Mouse (Mus musculus) kidney, adult 18-20 months (tissue): ENCODE data around the gene Rack1.
"Not testable (repeated sequence)": the region's sequence is repeated elsewhere in the genome, so short reads cannot be mapped to it uniquely, and the experiment has no call there.

ENCODE experiments used
- DNase-seq: peaks from one replicate; pipeline ENCODE4 v3.0.0; 2021

The Rack1 gene

GRCm38 (mm10) chr11:48820308-48820674 is 20.2 kb downstream of the Rack1 start:
- DNase-seq, result no peak

- not testable (repeated sequence) for DNase-seq
Measured at GRCm38 (mm10) chr11:48821299-48821698, 21.2 kb downstream of the Rack1 start.

DNA sequence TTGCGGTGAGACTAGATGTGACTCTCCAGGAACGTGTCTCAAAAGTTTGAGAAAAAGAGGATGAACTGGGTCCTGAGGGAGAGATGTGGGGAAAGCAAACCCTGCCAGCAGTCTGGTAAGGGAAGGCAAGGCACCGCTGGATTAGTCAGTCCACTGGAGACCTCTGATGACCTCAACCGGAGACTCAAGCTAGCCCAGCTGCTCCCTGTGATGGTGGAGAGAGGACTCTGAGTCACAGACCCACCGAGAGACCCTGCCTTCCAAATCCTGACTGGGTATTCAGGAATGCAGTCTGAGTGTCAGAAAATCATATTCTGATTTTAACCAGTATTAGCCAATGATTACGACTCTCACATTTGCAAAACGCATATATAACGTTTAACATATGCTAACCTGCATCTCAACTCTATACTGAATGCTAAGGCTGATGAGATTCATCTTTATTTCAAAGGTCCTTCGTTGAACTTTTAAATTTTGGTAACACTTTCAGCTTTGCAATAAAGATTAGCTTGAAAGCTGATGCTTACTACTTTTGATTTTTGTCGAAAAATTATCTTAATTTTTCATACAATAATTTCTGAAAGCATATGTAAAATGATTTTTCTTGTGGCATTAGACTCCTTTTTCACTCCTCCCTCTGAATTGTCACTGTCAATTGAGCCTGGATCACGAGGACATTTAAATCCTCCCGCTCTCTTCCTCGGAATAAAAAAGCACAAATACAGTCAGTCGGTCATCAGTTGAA is 22.8 kb downstream of the Rack1 start:
- no peak for DNase-seq

GRCm38 (mm10) chr11:48823536-48823972 is 23.4 kb downstream of the Rack1 start:
- DNase-seq, result peak; percentile 70

GRCm38 (mm10) chr11:48824311-48824830 is 24.2 kb downstream of the Rack1 start:
- no peak for DNase-seq

DNA sequence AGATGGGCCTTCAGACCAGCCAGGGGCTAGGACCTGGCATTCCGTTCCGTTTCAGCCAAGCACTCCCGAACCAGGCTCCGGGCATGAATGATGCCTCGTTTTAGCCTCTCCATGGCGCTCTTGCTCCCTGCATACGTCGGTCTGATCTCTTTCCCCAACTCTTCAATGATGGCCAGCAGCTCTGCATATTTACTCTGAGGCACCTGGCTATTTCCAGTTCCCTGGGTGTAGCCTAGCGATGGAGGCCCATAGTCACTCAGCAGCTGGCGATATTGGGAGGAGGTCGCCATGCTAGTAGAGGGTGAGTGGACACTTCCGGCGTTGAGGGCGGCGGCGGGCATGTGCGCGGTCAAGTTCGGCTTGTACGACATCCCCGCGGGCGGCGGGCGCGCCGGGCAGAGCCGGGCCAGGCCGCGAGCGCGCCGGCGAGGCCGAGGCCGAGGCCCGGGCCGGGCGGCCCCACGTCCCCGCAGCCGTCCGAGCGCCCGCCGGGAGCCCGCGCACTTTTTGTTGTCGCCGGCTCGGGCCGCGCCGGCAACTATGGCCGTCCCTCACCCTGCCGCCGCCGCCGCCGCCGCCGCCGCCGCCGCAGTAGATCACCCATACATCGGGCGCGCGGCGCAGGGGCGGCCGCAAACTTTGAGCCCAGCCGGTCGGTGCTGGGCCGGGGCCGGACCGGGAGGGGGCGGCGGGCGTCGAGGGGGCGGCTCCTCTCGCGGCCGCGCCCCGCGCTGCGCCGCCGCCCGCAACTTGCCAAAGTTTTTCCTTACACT is 26.0 kb downstream of the Rack1 start, which contains the start of the genes Trim7 and Gm12184:
Gene Trim7, plus strand, starts transcription at position 162 of the 773 bp plus-strand sequence.
Gene Gm12184, minus strand, starts transcription at position 677 of the 773 bp plus-strand sequence.
- DNase-seq, result peak; percentile 64

DNA sequence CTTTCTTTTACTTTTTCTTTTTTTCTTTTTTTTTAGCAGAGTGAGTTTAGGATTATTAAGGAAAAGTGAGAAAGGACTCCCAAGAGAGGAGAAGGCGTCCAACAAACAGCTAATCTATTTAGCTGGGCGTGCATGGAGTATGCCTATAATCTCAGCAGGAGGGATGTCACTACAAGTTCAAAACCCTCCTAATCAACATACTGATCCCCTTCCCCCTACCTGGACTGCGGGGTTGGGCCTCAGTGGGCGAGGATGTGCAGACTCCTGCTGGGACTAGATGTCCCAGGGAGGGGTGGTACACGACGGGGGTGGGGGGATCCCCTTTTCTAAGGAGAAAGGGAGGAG is 26.6 kb downstream of the Rack1 start:
- DNase-seq, result no peak

DNA sequence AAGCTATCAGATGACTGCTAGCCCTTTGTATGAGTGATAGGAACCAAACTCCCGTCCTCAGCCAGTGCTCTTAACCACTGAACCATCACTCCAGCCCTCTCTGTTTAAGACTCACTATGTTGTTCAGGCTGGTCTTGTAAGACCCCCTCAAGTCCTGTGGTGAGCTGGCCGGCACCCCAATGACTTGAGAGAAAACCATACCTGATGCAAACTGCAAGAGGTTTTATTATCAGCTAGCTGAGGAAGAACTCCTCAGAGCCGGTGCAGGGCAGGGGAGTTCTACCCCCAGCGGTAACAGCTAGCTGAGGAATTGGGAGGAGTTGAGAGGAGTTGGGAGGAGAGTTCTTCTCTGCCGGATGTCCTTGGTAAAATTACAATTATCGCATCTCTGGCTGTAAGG is 27.8 kb downstream of the Rack1 start:
- no peak for DNase-seq

DNA sequence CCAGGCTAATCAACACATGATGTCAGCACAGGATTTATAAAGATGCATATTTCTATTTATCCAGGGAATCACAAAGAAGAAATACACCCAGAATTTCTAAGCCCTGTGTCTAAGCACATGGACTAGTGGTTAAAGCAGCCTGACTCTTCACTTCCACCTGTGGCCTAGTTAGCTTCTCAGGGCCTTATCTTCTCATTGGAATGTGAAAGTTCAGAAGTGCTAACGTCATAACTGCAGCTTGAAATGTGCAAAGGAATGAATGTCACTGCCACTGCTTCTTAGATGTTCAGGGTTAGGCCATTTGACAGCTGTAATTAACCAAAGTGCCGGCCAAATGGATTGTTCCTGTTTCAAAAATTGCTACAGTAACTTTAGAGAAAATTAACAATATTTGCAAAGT is 30.1 kb downstream of the Rack1 start:
- no peak for DNase-seq

- no peak for DNase-seq
Measured at GRCm38 (mm10) chr11:48831273-48831672, 31.1 kb downstream of the Rack1 start.

DNA sequence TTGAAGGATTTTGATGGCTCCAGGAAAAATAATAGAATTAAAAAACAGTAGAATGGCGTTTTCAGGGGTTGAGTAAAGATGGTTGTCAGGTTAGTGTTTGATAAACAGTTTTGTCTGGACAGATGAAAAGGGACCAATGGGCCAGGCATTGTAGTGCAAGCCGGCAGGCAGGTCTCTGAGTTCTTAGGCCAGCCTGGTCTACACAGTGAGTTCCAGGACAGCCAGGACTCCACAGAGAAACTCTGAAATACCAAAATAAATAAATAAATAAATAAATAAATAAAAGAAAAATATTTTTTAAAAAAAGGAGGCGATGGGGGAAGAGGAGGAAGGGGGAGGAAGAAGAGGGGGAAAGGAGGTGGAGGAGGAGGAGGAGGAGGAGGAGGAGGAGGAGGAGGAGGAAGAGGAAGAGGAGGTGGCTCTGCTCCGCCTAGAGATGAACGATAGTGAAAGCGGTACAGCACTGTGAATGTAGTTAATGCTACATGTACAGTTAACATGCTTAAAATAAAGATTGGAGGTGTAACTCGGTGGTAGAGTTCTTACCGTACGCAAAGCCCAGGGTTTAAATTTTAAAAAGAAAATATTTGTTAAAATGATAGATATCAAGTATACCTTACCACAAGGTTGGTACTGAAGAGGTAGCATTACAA is 33.1 kb downstream of the Rack1 start:
- no peak for DNase-seq

GRCm38 (mm10) chr11:48833731-48834639 is 33.9 kb downstream of the Rack1 start:
- DNase-seq, result peak; percentile 95

GRCm38 (mm10) chr11:48835923-48836322 is 35.8 kb downstream of the Rack1 start:
- no peak for DNase-seq

DNA sequence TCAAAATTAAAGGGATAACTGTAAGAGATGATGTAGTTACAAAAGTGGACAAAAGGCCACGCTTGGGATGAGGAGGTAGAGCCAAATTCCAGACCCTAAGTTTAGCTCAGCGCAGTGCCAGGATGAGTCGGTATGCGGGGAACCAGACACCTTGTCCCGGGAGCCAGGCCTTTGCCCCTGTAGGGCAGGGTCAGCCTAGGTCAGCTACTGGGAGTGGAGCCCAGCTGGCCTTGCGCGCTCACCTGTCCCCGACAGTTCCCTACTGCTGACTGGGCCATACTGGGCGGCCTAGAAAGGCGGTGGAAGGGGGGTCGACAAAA is 36.8 kb downstream of the Rack1 start:
- DNase-seq, result no peak

DNA sequence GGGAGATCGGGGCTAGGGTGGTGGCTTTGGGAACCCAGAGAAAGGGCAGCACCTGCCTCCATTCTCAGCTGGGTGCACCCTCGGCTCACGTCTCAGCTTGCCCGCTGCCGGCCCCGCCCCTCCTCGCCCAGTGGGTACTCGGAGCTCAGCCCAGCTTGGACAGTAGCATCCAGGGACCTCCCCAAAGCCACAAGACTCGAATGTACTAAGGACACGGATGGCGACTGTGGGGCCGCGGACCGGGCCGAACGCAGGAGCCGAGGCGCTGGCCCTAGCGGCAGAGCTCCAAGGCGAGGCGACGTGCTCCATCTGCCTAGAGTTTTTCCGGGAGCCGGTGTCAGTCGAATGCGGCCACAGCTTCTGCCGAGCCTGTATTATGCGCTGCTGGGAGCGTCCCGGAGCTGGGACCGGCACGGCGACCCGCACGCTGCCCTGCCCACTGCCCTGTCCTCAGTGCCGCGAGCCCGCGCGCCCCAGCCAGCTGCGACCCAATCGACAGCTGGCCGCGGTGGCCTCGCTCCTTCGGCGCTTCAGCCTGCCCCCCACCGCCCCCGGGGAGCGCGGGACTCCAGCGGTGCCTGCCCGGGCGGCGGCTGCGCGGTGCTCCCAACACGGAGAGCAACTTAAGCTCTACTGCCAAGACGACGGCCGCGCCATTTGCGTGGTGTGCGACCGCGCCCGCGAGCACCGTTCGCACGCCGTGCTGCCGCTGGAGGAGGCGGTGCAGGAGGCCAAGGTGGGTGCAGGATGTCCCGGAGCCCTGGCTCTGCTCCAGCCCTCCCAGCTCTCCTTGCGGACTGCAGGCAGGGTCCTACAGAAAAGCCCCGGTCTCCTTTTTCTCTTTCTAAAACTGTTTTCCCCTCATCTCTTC is 37.4 kb downstream of the Rack1 start:
- peak; percentile 87 for DNase-seq

DNA sequence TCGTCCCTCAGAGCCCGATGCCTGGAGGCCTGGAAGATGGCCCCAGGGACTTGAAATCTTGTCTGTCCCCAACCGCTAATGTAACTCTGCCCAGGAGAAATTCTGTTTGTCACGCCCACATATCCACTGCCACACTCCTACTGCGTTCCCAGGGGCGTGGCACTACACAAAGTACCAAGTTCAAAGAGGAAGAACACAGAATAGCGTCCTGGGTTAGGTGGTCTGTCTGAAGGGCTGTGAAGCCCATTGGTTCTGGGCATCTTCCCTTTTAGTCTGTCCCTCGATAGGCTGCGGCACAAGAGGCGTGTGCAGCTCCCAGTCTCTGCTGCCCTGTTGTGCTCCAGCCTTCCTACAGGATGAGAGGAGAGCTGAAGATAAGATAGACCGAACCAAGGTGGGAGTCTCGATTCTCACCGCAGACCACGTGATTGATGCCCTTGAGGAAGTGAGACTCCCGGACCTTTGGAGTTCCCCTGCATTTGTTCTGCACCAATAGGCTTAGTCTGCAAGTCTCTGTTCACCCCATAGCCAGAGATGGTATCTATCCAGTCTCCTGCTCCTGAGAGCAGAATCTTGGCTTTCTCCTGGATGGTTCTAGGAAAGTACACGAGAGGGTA is 38.2 kb downstream of the Rack1 start:
- DNase-seq, result peak; percentile 65

- DNase-seq, result no peak
Measured at GRCm38 (mm10) chr11:48838879-48839680, 38.9 kb downstream of the Rack1 start.

DNA sequence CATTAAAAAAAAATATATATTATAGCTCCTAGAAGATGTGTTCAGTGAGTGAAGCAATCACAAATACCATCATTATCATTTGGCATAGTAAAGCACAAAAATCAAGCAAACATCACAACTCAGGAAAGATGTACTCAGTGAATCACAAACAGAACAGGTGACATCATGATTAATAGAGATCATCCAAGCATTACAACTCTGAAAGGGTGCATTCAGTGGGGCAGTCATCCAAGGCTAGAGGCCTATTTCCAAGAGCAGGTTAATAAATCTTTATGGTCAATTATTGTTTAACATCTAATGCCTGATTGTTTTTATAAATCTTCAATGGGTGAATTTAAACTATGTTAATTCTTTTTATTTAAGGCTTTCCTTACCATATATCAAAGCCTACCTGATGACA is 40.7 kb downstream of the Rack1 start:
- no peak for DNase-seq

- no peak for DNase-seq
Measured at GRCm38 (mm10) chr11:48841213-48841612, 41.1 kb downstream of the Rack1 start.

DNA sequence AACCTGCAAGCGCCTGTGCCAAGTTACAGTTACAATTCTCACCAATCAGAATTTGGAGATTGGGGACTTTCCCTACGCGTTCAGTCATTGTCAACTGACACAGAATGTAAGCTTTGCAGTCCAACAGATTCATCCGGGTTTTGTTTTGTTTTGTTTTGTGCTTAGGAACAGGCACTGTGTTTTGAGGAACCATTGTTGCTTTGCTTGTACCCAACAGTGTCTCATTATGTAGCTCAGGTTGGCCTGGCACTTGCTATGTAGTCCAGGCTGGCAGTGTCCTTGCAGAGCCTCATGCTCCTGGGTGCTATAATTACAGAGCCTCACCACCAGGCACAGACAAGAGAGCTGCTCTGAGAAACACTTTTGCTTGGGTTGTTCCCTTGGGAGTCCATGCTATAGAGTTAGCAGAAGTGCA is 42.3 kb downstream of the Rack1 start:
- no peak for DNase-seq
